Mouse (Mus musculus): Measurements from ENCODE around the gene Rcsd1.

- TF ChIP-seq POLR2A (IDR thresholded peaks at IDR 0.05; ENCODE audit: extremely low read depth, insufficient read depth, low read length) = no peak
- no peak for TF ChIP-seq CTCF (IDR thresholded peaks at IDR 0.05; ENCODE audit: extremely low read depth, insufficient read depth, low read length)
Measured at GRCm38 (mm10) chr1:165605108-165605507, 104.4 kb downstream of the Rcsd1 start.
